Mouse (Mus musculus): Measurements from ENCODE around the gene Gata5. TPM values are rescaled to one million over a fixed set of nuclear protein-coding genes. Genes with fewer than 3 reads are reported as not detected.

The Gata5 gene
- polyA plus RNA-seq, 1 experiment from 2014 or later: not detected

- no peak overlapping the region for H3K4me3 ChIP-seq (ENCODE audit: low read depth, low read length)
- H3K27me3 ChIP-seq (ENCODE audit: control insufficient read depth, insufficient read depth, low read length): no peaks in the 10 kb centered on the region
- H3K9ac ChIP-seq (ENCODE audit: low read depth, low read length): no peak overlapping the region
- no peak overlapping the region for H3K27ac ChIP-seq (ENCODE audit: low read depth, low read length)
- DNase-seq (ENCODE audit: low spot score) (peak; percentile 65), ATAC-seq (ENCODE audit: low FRiP score) (no peak)
- 55% methylated on average over 2 of the region's 2 CpGs for WGBS
- H3K9me3 ChIP-seq (ENCODE audit: control insufficient read depth, low read length): no peaks in the 10 kb centered on the region
- no peaks in the 10 kb centered on the region for H3K36me3 ChIP-seq (ENCODE audit: control insufficient read depth, insufficient read depth, low read length)
- H3K4me2 ChIP-seq (replicated peaks; ENCODE audit: low read depth, low read length): no peak overlapping the region
- H3K4me1 ChIP-seq (replicated peaks; ENCODE audit: control insufficient read depth, insufficient read depth, low read length): no peaks in the 10 kb centered on the region
Observed at GRCm38 (mm10) chr2:180350700-180351099, 16.2 kb upstream of the Gata5 start.

GRCm38 (mm10) chr2:180346820-180347497 is 12.5 kb upstream of the Gata5 start:
- no peaks in the 10 kb centered on the region for H3K36me3 ChIP-seq (ENCODE audit: control insufficient read depth, insufficient read depth, low read length)
- WGBS: 31% methylated on average over 9 of the region's 9 CpGs
- no peak overlapping the region for H3K4me2 ChIP-seq (replicated peaks; ENCODE audit: low read depth, low read length)
- ATAC-seq (ENCODE audit: low FRiP score): peak; percentile 74
- no peak overlapping the region for H3K4me3 ChIP-seq (ENCODE audit: low read depth, low read length)
- H3K9me3 ChIP-seq (ENCODE audit: control insufficient read depth, low read length): no peaks in the 10 kb centered on the region
- H3K27me3 ChIP-seq (ENCODE audit: control insufficient read depth, insufficient read depth, low read length): no peaks in the 10 kb centered on the region
- peak; percentile 92 for DNase-seq (ENCODE audit: low spot score)
- H3K4me1 ChIP-seq (replicated peaks; ENCODE audit: control insufficient read depth, insufficient read depth, low read length): no peaks in the 10 kb centered on the region
- H3K9ac ChIP-seq (ENCODE audit: low read depth, low read length): no peak overlapping the region
- no peak overlapping the region for H3K27ac ChIP-seq (ENCODE audit: low read depth, low read length)

- WGBS: 84% methylated on average over 13 of the region's 13 CpGs
- Histone ChIP-seq H3K9ac (ENCODE audit: low read depth, low read length) (no peak overlapping the region), H3K9me3 (ENCODE audit: control insufficient read depth, low read length) (no peaks in the 10 kb centered on the region), H3K27me3 (ENCODE audit: control insufficient read depth, insufficient read depth, low read length) (no peaks in the 10 kb centered on the region; the same call in 1 of the 2 replicates), H3K4me3 (ENCODE audit: low read depth, low read length) (no peak overlapping the region), H3K27ac (ENCODE audit: low read depth, low read length) (no peak overlapping the region), H3K36me3 (ENCODE audit: control insufficient read depth, insufficient read depth, low read length) (no peaks in the 10 kb centered on the region), H3K4me1 (replicated peaks; ENCODE audit: control insufficient read depth, insufficient read depth, low read length) (no peaks in the 10 kb centered on the region), H3K4me2 (replicated peaks; ENCODE audit: low read depth, low read length) (no peak overlapping the region)
- ATAC-seq (ENCODE audit: low FRiP score): no peak
- no peak for DNase-seq (ENCODE audit: low spot score)
Observed at GRCm38 (mm10) chr2:180343092-180343491, 8.6 kb upstream of the Gata5 start.

- H3K9ac ChIP-seq (ENCODE audit: low read depth, low read length): no peak overlapping the region
- H3K27me3 ChIP-seq (ENCODE audit: control insufficient read depth, insufficient read depth, low read length): no peaks in the 10 kb centered on the region; the same call in 1 of the 2 replicates
- ATAC-seq (ENCODE audit: low FRiP score) (no peak), DNase-seq (ENCODE audit: low spot score) (no peak)
- no peaks in the 10 kb centered on the region for H3K9me3 ChIP-seq (ENCODE audit: control insufficient read depth, low read length)
- H3K27ac ChIP-seq (ENCODE audit: low read depth, low read length): no peak overlapping the region
- no peaks in the 10 kb centered on the region for H3K4me1 ChIP-seq (replicated peaks; ENCODE audit: control insufficient read depth, insufficient read depth, low read length)
- no peak overlapping the region for H3K4me2 ChIP-seq (replicated peaks; ENCODE audit: low read depth, low read length)
- H3K36me3 ChIP-seq (ENCODE audit: control insufficient read depth, insufficient read depth, low read length): no peaks in the 10 kb centered on the region
- 61% methylated on average over 2 of the region's 2 CpGs for WGBS
- H3K4me3 ChIP-seq (ENCODE audit: low read depth, low read length): no peak overlapping the region
Observed at GRCm38 (mm10) chr2:180342189-180342588, 7.7 kb upstream of the Gata5 start.

- no peak for DNase-seq (ENCODE audit: low spot score)
- H3K4me2 ChIP-seq (replicated peaks; ENCODE audit: low read depth, low read length): no peak overlapping the region
- H3K27me3 ChIP-seq (ENCODE audit: control insufficient read depth, insufficient read depth, low read length): peaks cover under 1% of the 10 kb centered on the region; the same call in 1 of the 2 replicates
- H3K4me3 ChIP-seq (ENCODE audit: low read depth, low read length): no peak overlapping the region
- H3K9me3 ChIP-seq (ENCODE audit: control insufficient read depth, low read length): no peaks in the 10 kb centered on the region
- H3K9ac ChIP-seq (ENCODE audit: low read depth, low read length): no peak overlapping the region
- H3K36me3 ChIP-seq (ENCODE audit: control insufficient read depth, insufficient read depth, low read length): no peaks in the 10 kb centered on the region
- no peak for ATAC-seq (ENCODE audit: low FRiP score)
- 67% methylated on average over 8 of the region's 8 CpGs for WGBS
- H3K4me1 ChIP-seq (replicated peaks; ENCODE audit: control insufficient read depth, insufficient read depth, low read length): no peaks in the 10 kb centered on the region
- no peak overlapping the region for H3K27ac ChIP-seq (ENCODE audit: low read depth, low read length)
Observed at GRCm38 (mm10) chr2:180341229-180341628, 6.7 kb upstream of the Gata5 start.

- no peaks in the 10 kb centered on the region for H3K9me3 ChIP-seq (ENCODE audit: control insufficient read depth, low read length)
- no peak overlapping the region for H3K27ac ChIP-seq (ENCODE audit: low read depth, low read length)
- H3K27me3 ChIP-seq (ENCODE audit: control insufficient read depth, insufficient read depth, low read length): peaks cover 14% of the 10 kb centered on the region
- no peak overlapping the region for H3K4me3 ChIP-seq (ENCODE audit: low read depth, low read length)
- H3K4me1 ChIP-seq (replicated peaks; ENCODE audit: control insufficient read depth, insufficient read depth, low read length): no peaks in the 10 kb centered on the region
- no peak overlapping the region for H3K9ac ChIP-seq (ENCODE audit: low read depth, low read length)
- no peak for DNase-seq (ENCODE audit: low spot score)
- no peak for ATAC-seq (ENCODE audit: low FRiP score)
- H3K4me2 ChIP-seq (replicated peaks; ENCODE audit: low read depth, low read length): no peak overlapping the region
- no peaks in the 10 kb centered on the region for H3K36me3 ChIP-seq (ENCODE audit: control insufficient read depth, insufficient read depth, low read length)
- 84% methylated on average over 11 of the region's 11 CpGs for WGBS
Observed at GRCm38 (mm10) chr2:180339886-180340285, 5.4 kb upstream of the Gata5 start.

- DNase-seq (ENCODE audit: low spot score) (peak; percentile 66), ATAC-seq (ENCODE audit: low FRiP score) (no peak; the same call in 1 of the 2 replicates)
- Histone ChIP-seq H3K4me1 (replicated peaks; ENCODE audit: control insufficient read depth, insufficient read depth, low read length) (peaks cover 7% of the 10 kb centered on the region; the same call in 1 of the 2 replicates), H3K9me3 (ENCODE audit: control insufficient read depth, low read length) (no peaks in the 10 kb centered on the region), H3K4me2 (replicated peaks; ENCODE audit: low read depth, low read length) (peak overlapping the region; percentile 63), H3K27me3 (ENCODE audit: control insufficient read depth, insufficient read depth, low read length) (peaks cover 44% of the 10 kb centered on the region), H3K4me3 (ENCODE audit: low read depth, low read length) (peak overlapping the region; percentile 28), H3K9ac (ENCODE audit: low read depth, low read length) (no peak overlapping the region), H3K27ac (ENCODE audit: low read depth, low read length) (no peak overlapping the region), H3K36me3 (ENCODE audit: control insufficient read depth, insufficient read depth, low read length) (no peaks in the 10 kb centered on the region)
- 1% methylated on average over 66 of the region's 69 CpGs for WGBS
Observed at GRCm38 (mm10) chr2:180333778-180334550, 535 bp downstream of the Gata5 start.

- ATAC-seq (ENCODE audit: low FRiP score) (no peak), DNase-seq (ENCODE audit: low spot score) (no peak)
- no peaks in the 10 kb centered on the region for H3K9me3 ChIP-seq (ENCODE audit: control insufficient read depth, low read length)
- no peak overlapping the region for H3K4me2 ChIP-seq (replicated peaks; ENCODE audit: low read depth, low read length)
- 85% methylated on average over 1 of the region's 1 CpGs for WGBS
- peaks cover 3% of the 10 kb centered on the region; the same call in 1 of the 2 replicates for H3K4me1 ChIP-seq (replicated peaks; ENCODE audit: control insufficient read depth, insufficient read depth, low read length)
- H3K36me3 ChIP-seq (ENCODE audit: control insufficient read depth, insufficient read depth, low read length): no peaks in the 10 kb centered on the region
- no peak overlapping the region for H3K4me3 ChIP-seq (ENCODE audit: low read depth, low read length)
- no peak overlapping the region for H3K9ac ChIP-seq (ENCODE audit: low read depth, low read length)
- no peak overlapping the region for H3K27ac ChIP-seq (ENCODE audit: low read depth, low read length)
- H3K27me3 ChIP-seq (ENCODE audit: control insufficient read depth, insufficient read depth, low read length): peaks cover 26% of the 10 kb centered on the region
Observed at GRCm38 (mm10) chr2:180329466-180329865, 5.0 kb downstream of the Gata5 start.
